Mouse (Mus musculus): ENCODE results near the gene Plcb2.

The Plcb2 gene

GRCm38 (mm10) chr2:118709655-118710221 lies 18.5 kb downstream of the Plcb2 start:
- DNase-seq = no peak

- DNase-seq = no peak
These were observed 19.8 kb downstream of the Plcb2 start for GRCm38 (mm10) chr2:118708472-118708871.

GRCm38 (mm10) chr2:118706436-118706835 lies 21.8 kb downstream of the Plcb2 start:
- DNase-seq = no peak

- DNase-seq = no peak
These were observed 24.1 kb downstream of the Plcb2 start, which contains the start of gene Ankrd63 for GRCm38 (mm10) chr2:118703913-118704730. TSS of gene Ankrd63 (minus strand) at chr2:118703963.

GRCm38 (mm10) chr2:118702883-118703761 lies 25.1 kb downstream of the Plcb2 start:
- DNase-seq = peak; percentile 58

- DNase-seq = no peak
These were observed 26.0 kb downstream of the Plcb2 start for GRCm38 (mm10) chr2:118701971-118702882.

- no peak for DNase-seq
These were observed 27.1 kb downstream of the Plcb2 start for GRCm38 (mm10) chr2:118701161-118701560.

- peak; percentile 90 for DNase-seq
These were observed 27.8 kb downstream of the Plcb2 start for GRCm38 (mm10) chr2:118700179-118701062.

- peak; percentile 65 for DNase-seq
These were observed 30.3 kb downstream of the Plcb2 start for GRCm38 (mm10) chr2:118697955-118698354.

GRCm38 (mm10) chr2:118697311-118697877 lies 30.8 kb downstream of the Plcb2 start:
- DNase-seq = no peak

- DNase-seq = no peak
These were observed 31.6 kb downstream of the Plcb2 start for GRCm38 (mm10) chr2:118696451-118697308.

GRCm38 (mm10) chr2:118695677-118696232 lies 32.5 kb downstream of the Plcb2 start:
- DNase-seq = peak; percentile 72

- peak; percentile 82 for DNase-seq
These were observed 34.8 kb downstream of the Plcb2 start for GRCm38 (mm10) chr2:118693370-118693966.

- peak; percentile 43 for DNase-seq
These were observed 38.4 kb downstream of the Plcb2 start for GRCm38 (mm10) chr2:118689875-118690274.

GRCm38 (mm10) chr2:118687791-118688190 lies 40.4 kb downstream of the Plcb2 start:
- peak; percentile 70 for DNase-seq

- DNase-seq = no peak
These were observed 41.5 kb downstream of the Plcb2 start for GRCm38 (mm10) chr2:118686693-118687092.

GRCm38 (mm10) chr2:118685088-118685487 lies 43.1 kb downstream of the Plcb2 start:
- DNase-seq = no peak

- no peak for DNase-seq
These were observed 45.5 kb downstream of the Plcb2 start for GRCm38 (mm10) chr2:118682544-118683260.
